Mouse (Mus musculus) lung, adult 2 months (tissue): ENCODE data around the gene Gimap9. TPM values are rescaled to one million over a fixed set of nuclear protein-coding genes. Genes with fewer than 3 reads are reported as not detected.

Experiments used
- DNase-seq: peaks from one replicate; pipeline ENCODE4 v3.0.0; 2022
- H3K4me1 ChIP-seq: fragments of 200-500 bp; 2 replicates; pipeline ENCODE4 v1.6.1; 2011; ENCODE audit warnings: low read length; ENCODE audit not compliant: control insufficient read depth, insufficient read depth
- H3K4me3 ChIP-seq: fragments of 200-500 bp; replicated peaks from 2 replicates; pipeline ENCODE3; 2011; ENCODE audit warnings: low read depth, mild to moderate bottlenecking, control low read depth, low read length; ENCODE audit errors: extremely low read depth
- CTCF ChIP-seq: fragments of 200-500 bp; IDR thresholded peaks from 2 replicates; pipeline ENCODE4 v1.5.1; 2011; ENCODE audit warnings: mild to moderate bottlenecking, low read length, control low read depth; ENCODE audit not compliant: insufficient read depth
- POLR2A ChIP-seq: fragments of 200-500 bp; IDR thresholded peaks from 2 replicates; pipeline ENCODE4 v1.6.1; 2011; ENCODE audit warnings: low read depth, mild to moderate bottlenecking, control low read depth, low read length, borderline replicate concordance; ENCODE audit errors: extremely low read depth
- WGBS: fragments of 180-500 bp; shearing (Covaris S2); methylation state at CpG from one replicate; pipeline ENCODE4 v1.1.7; 2018; 5-methylcytosine and 5-hydroxymethylcytosine counted together
- polyA plus RNA-seq: library from polyadenylated mRNA; depleted of rRNA; stranded (reverse); fragments of >200 nt; gene quantifications from 2 replicates; pipeline ENCODE4 v1.2.3, GENCODE M21; 2012; rRNA removed

Gimap9 gene
- polyA plus RNA-seq, 1 experiment: 5.2 TPM

DNA sequence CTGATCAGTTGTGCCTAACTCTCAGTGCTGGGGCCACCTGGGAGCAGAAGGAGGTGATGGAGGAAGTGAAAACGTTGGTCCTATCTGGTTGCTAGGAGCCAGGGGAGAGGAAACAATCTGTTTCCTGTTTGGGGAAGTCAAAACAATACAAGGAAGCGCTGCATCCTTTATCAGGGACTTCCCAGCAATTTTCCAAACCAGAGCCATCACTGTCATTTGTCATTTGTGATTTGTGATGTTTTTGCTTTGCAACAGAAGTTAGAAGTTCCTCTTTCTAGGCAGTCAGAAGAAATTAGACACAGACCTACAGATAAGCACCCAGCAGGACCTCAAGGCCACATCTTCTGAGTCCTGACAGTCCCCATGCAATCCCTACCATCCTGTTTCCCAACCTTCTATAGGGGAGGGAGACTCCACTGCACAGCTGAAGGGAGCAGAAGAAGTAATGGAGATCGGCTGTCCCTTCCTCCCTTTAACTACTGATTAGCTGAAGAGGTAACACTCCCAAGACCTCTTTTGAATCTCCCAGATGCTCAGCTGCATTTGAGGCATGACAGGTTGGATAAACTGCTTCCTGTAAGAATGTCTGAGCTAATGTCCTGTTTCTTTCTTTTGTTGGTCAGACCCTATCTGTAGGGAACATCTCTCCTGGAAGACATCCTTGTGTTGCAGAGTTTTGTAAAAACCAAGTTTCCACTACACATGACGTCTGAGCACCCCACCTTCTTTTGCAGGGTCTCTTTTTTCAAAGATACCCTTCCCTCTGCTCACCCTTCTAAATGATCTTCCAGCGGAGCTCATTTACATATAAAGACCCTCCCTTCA lies 24.5 kb downstream of the Gimap9 start:
- H3K4me3 ChIP-seq: no peak overlapping the region
- H3K4me1 ChIP-seq: peaks cover 29% of the 10 kb centered on the region
- TF ChIP-seq POLR2A (peak; percentile 30; the same call in 1 of the 2 replicates), CTCF (no peak)
- WGBS: 29% methylated on average over 5 of the region's 5 CpGs
- peak; percentile 29 for DNase-seq

DNA sequence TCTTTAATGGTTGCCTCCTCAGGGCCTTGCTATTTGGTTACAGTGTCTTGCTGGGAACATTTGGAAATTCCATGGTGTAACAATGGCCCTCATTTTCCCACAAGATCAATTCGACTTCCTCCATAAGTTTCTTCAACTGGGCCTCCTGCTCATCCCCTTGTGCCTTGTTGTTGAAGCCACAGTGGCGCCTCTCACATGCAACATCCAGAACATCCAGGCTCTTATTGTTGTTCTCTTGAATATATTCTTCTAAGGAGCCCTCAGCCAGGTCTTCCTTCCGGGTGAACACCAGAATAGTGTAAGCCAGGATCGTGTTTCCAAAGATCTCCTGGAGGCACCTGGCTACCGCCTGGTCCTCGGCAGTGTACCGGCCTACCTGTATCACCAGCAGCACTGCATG lies 26.2 kb downstream of the Gimap9 start:
- DNase-seq: no peak
- Histone ChIP-seq H3K4me3 (no peak overlapping the region), H3K4me1 (peaks cover 31% of the 10 kb centered on the region)
- TF ChIP-seq POLR2A (no peak), CTCF (no peak)
- 80% methylated on average over 7 of the region's 7 CpGs for WGBS

DNA sequence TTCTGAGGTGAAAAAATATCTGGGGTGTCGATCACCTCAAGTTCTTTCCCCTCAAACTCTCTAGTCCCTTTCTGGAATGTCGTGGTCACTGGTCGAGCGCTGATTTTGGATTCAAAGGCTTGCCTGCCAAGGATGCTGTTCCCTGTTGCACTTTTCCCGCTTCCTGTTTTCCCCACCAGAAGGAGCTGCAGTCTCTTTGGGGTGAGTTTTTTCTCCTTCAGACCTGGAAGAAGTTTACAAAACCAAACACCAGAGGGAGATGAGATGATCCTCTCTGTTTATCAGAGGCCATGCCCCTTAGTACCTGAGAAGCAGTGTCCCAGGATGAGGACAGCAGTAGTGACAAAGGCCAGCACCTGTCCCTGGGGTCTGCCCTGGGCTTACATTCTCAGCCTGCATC lies 26.7 kb downstream of the Gimap9 start:
- Histone ChIP-seq H3K4me3 (no peak overlapping the region), H3K4me1 (peaks cover 29% of the 10 kb centered on the region)
- no peak for TF ChIP-seq POLR2A
- no peak for TF ChIP-seq CTCF
- no peak for DNase-seq
- WGBS: 51% methylated on average over 5 of the region's 5 CpGs

DNA sequence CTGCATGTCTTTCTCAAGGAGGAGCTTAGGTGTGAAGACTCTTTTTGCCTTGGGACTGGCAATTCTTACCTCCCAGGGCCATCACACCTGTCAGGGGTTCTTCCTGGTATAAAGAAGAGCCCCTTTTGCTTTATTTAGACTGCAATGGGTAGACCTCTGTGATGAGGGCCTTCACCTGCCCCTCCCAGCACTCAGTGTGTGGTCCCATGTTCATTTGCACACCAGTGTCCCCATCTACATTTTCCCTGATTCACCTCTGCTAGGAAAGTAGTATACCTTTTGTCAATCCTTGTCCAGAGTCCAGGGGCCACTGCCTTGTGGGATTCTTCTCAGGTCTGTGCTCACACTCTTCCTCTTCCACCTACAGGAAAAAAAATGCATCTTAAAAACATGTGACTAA lies 28.2 kb downstream of the Gimap9 start:
- Histone ChIP-seq H3K4me3 (no peak overlapping the region), H3K4me1 (peaks cover 21% of the 10 kb centered on the region)
- no peak for TF ChIP-seq POLR2A
- no peak for TF ChIP-seq CTCF
- DNase-seq: no peak

DNA sequence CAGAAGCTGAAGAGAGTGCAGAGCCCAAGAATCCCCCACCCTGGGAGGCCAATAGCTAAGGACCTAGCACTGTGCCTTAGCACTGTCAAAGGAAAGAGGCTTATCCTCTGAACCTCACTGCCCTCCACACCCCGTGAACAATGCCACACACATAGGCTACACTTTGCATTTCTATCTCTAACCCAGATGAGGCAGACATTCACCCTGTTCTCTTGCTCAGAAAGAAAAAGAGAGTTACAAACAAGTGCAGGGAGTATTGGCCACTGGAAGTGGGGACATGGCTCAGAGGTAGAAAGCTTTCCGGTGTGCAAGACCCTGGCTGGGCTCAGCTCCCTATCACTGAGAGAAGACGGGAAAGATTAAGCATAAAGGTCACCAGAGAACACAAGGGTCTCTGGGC lies 30.2 kb downstream of the Gimap9 start:
- Histone ChIP-seq H3K4me1 (peaks cover 12% of the 10 kb centered on the region), H3K4me3 (peak overlapping the region; percentile 50)
- no peak for DNase-seq
- WGBS: 38% methylated on average over 3 of the region's 3 CpGs
- TF ChIP-seq CTCF: no peak
- no peak for TF ChIP-seq POLR2A

DNA sequence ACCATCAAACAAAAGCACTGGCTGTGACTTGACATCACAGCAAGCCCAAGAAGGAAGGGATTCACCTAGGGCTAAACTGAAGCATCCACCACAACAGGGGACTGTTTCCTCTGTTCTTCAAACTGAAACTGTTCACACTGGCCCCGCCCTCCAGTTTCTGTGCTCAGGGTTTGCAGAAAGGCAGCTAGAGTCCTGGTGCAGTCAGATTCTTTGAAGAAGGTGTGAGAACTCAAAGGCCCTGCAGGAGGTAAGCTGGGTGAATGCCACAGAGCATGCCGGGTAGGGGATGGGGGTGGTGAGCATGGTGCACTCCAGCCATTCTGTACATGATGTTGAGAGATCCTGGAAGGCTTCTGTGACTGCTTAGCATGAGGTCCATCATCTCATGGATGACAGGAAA lies 42.5 kb downstream of the Gimap9 start, which contains the start of the genes Gm28053 and Gimap7:
Gene Gm28053, plus strand, starts transcription at position 153 of the 400 bp plus-strand sequence.
Gene Gimap7, plus strand, starts transcription at position 167 of the 400 bp plus-strand sequence.
- H3K4me1 ChIP-seq: no peaks in the 10 kb centered on the region
- 59% methylated on average over 2 of the region's 2 CpGs for WGBS
- no peak within 1 kb of the TSS for H3K4me3 ChIP-seq
- TF ChIP-seq POLR2A: no peak
- no peak for TF ChIP-seq CTCF
- no peak for DNase-seq

DNA sequence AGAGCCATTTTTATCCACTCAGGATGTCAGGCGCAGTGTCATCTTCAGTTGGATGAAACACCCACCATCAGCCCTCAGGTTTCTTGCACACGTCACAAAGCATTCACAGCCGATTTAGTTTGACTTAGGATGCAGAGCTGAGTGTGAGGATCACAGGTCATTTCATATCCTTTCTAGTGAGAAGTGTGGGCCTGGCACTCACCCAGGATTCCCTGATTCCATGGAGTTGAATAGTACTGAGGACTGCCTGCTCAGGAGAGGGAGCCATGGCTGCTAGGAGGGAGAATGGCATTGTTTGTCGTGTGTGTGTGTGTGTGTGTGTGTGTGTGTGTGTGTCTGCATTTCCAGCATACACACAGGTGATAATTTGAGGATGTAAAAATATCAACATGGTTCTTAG lies 44.4 kb downstream of the Gimap9 start:
- WGBS: 74% methylated on average over 4 of the region's 4 CpGs
- no peak for DNase-seq
- H3K4me3 ChIP-seq: no peak overlapping the region
- H3K4me1 ChIP-seq: no peaks in the 10 kb centered on the region; the same call in 1 of the 2 replicates
- TF ChIP-seq POLR2A: no peak
- TF ChIP-seq CTCF: no peak

DNA sequence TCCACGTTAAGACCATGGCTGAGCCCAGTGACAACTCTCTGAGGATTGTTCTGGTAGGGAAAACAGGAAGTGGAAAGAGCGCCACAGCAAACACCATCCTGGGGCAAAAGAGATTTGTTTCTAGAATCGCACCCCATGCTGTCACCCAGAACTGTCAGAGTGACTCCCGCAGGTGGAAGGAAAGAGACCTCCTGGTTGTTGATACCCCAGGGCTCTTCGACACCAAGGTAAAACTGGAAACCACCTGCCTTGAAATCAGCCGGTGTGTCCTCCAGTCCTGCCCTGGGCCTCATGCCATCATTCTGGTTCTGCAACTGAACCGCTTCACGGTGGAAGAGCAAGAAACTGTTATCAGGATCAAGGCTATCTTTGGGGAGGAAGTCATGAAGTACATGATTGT lies 47.5 kb downstream of the Gimap9 start:
- Histone ChIP-seq H3K4me3 (no peak overlapping the region), H3K4me1 (no peaks in the 10 kb centered on the region; the same call in 1 of the 2 replicates)
- no peak for DNase-seq
- 62% methylated on average over 8 of the region's 8 CpGs for WGBS
- TF ChIP-seq CTCF: no peak
- TF ChIP-seq POLR2A: no peak

DNA sequence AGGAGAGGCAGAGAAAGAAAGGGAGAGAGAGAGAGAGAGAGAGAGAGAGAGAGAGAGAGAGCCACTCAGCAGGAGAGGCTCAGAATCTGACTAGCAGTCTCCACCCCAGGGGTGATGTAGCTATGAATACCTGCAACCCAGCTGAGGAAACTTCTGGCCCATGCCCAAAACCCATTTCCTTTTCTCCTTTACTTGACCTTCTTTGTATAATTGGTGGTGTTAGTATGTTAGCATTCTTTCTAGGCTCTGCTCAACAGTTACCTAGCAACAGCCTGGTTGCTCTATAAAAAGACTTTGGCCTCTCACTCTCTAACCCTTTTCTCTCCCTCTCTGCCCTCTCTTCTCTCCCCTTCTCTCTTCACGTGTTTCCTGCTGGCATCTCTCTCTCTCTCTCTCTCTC lies 49.5 kb downstream of the Gimap9 start:
- H3K4me1 ChIP-seq: no peaks in the 10 kb centered on the region; the same call in 1 of the 2 replicates
- no peak for TF ChIP-seq POLR2A
- no peak for TF ChIP-seq CTCF
- 0% methylated on average over 1 of the region's 1 CpGs for WGBS
- H3K4me3 ChIP-seq: no peak overlapping the region
- no peak for DNase-seq

DNA sequence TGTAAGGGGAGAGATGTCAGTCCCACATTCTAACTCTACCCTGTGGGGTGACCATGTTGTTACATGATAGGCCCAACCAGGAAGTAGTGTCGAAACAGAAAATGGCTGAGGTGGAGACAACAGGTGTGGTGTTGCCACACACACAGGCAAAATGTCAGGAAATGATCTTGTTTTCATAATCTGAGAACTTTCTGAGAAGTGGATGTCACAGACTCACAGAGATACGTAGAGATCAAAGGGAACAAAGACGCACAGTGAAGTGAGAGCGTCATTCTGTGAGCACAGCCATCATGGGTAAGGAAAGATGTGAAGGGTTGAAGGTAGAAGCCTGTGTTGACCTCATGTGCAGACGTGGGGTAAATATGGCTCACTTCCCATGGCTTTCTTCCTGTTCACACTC lies 51.8 kb downstream of the Gimap9 start:
- H3K4me3 ChIP-seq: no peak overlapping the region
- no peak for DNase-seq
- WGBS: 81% methylated on average over 5 of the region's 5 CpGs
- H3K4me1 ChIP-seq: no peaks in the 10 kb centered on the region; the same call in 1 of the 2 replicates
- TF ChIP-seq CTCF: no peak
- no peak for TF ChIP-seq POLR2A

Other genes with a start within 250 kb of the Gimap9 start
- 42.1 and 51.4 TPM in 2 replicates for gene Zfp467, start 230.3 kb upstream of the Gimap9 start, polyA plus RNA-seq
- gene Sspo, start 227.9 kb upstream of the Gimap9 start, polyA plus RNA-seq: 3.2 and 3.4 TPM in 2 replicates
- gene Atp6v0e2, start 138.5 kb upstream of the Gimap9 start, polyA plus RNA-seq: 29.9 and 35.5 TPM in 2 replicates
- gene Lrrc61, start 121.3 kb upstream of the Gimap9 start, polyA plus RNA-seq: 16.8 and 19.8 TPM in 2 replicates
- gene Rarres2, start 103.3 kb upstream of the Gimap9 start, polyA plus RNA-seq: 179 and 229 TPM in 2 replicates
- not detected in 2 replicates for gene Gm45021, start 86.5 kb upstream of the Gimap9 start, polyA plus RNA-seq
- gene Repin1, start 82.2 kb upstream of the Gimap9 start, polyA plus RNA-seq: 34.2 and 42.7 TPM in 2 replicates
- not detected in 2 replicates for gene Gm44965, start 82.2 kb upstream of the Gimap9 start, polyA plus RNA-seq
- gene Zfp775, start 74.1 kb upstream of the Gimap9 start, polyA plus RNA-seq: 6.7 and 7.2 TPM in 2 replicates
- 0.98 and 1.3 TPM in 2 replicates for gene AI854703, start 49.4 kb upstream of the Gimap9 start, polyA plus RNA-seq
- 11.4 and 15.2 TPM in 2 replicates for gene Gimap8, start 28.9 kb upstream of the Gimap9 start, polyA plus RNA-seq
- 40.8 and 58.9 TPM in 2 replicates for gene Gimap4, start 8.4 kb downstream of the Gimap9 start, polyA plus RNA-seq
- gene Gimap6, start 32.1 kb downstream of the Gimap9 start, polyA plus RNA-seq: 23.5 and 40.1 TPM in 2 replicates
- gene Gm28053, start 42.5 kb downstream of the Gimap9 start, polyA plus RNA-seq: 1.8 TPM in 1 of 2 replicates, not detected in the other
- 0.72 and 1.2 TPM in 2 replicates for gene Gimap7, start 42.5 kb downstream of the Gimap9 start, polyA plus RNA-seq
- 29.9 and 35.2 TPM in 2 replicates for gene Gimap1, start 62.9 kb downstream of the Gimap9 start, polyA plus RNA-seq
- 28.6 and 32.8 TPM in 2 replicates for gene Gimap5, start 70.1 kb downstream of the Gimap9 start, polyA plus RNA-seq
- gene Gimap3, start 94.7 kb downstream of the Gimap9 start, polyA plus RNA-seq: 12.5 and 15.4 TPM in 2 replicates
- 254 and 269 TPM in 2 replicates for gene Tmem176a, start 164.8 kb downstream of the Gimap9 start, polyA plus RNA-seq
- 521 and 609 TPM in 2 replicates for gene Tmem176b, start 165.4 kb downstream of the Gimap9 start, polyA plus RNA-seq
- 4.8 and 8.1 TPM in 2 replicates for gene Aoc1, start 196.8 kb downstream of the Gimap9 start, polyA plus RNA-seq